In genomic region chr1:177453806-177454205, GRCm38 (mm10) we compare ENCODE assay signal across 12 mouse cellular contexts. TPM values are rescaled to one million over a fixed set of nuclear protein-coding genes. Genes with fewer than 3 reads are reported as not detected.
DNase-seq lines count a peak whose midpoint lies in the region; ATAC-seq and TF ChIP-seq lines count a peak whose summit lies in the region.
"Had no signal": no experiment of that assay in that cellular context is flagged by ENCODE, and none has a peak within 500 bp of the region (broad histone marks: within the 10 kb centered on the region; RNA-seq: fewer than 3 reads in every experiment).

No protein-coding gene starts in this region.

- H3K4me1 ChIP-seq in intestine, embryonic 15.5 days (replicated peaks) = no peaks in the 10 kb centered on the region
- no peaks in the 10 kb centered on the region for H3K4me1 ChIP-seq in liver, embryonic 15.5 days (replicated peaks)
- H3K4me1 ChIP-seq: embryonic facial prominence, embryonic 15.5 days had no signal

- peak; percentile 73 for ATAC-seq in intestine, embryonic 15.5 days
- ATAC-seq in liver, embryonic 15.5 days (ENCODE audit: insufficient read depth) = peak; percentile 63; the same call in 1 of the 2 replicates
- ATAC-seq in megakaryocyte progenitor cell, adult 5-6 weeks (replicated peaks; ENCODE audit: poor library complexity) = no peak

- no peaks in the 10 kb centered on the region for H3K36me3 ChIP-seq in intestine, embryonic 15.5 days
- peaks cover under 1% of the 10 kb centered on the region; the same call in 1 of the 2 replicates for H3K36me3 ChIP-seq in liver, embryonic 15.5 days (replicated peaks)
- H3K36me3 ChIP-seq: embryonic facial prominence, embryonic 15.5 days had no signal

- peak overlapping the region; percentile 22; the same call in 1 of the 2 replicates for H3K4me2 ChIP-seq in intestine, embryonic 15.5 days (replicated peaks)
- no peak overlapping the region for H3K4me2 ChIP-seq in liver, embryonic 15.5 days
- H3K4me2 ChIP-seq: embryonic facial prominence, embryonic 15.5 days; neural tube, embryonic 13.5 days had no signal

- intact Hi-C loops in left cerebral cortex, adult 2 months (cut with DNase I) = no loop called here
- intact Hi-C loops in left cerebral cortex, postnatal 10 days (cut with DNase I) = loop anchor here (5.0 kb wide), 1 partner anchor 233 kb away; no protein-coding TSS in a partner anchor

- no peak overlapping the region for H3K9ac ChIP-seq in intestine, embryonic 15.5 days
- no peak overlapping the region for H3K9ac ChIP-seq in liver, embryonic 15.5 days
- H3K9ac ChIP-seq: embryonic facial prominence, embryonic 15.5 days; neural tube, embryonic 13.5 days had no signal

- 47% methylated on average over 8 of the region's 8 CpGs for WGBS in intestine, embryonic 15.5 days
- 64% methylated on average over 8 of the region's 8 CpGs for WGBS in liver, embryonic 15.5 days (ENCODE audit: insufficient replicate concordance)

- peak overlapping the region; percentile 91 for H3K27ac ChIP-seq in left cerebral cortex, adult 2 months
- H3K27ac ChIP-seq in intestine, embryonic 15.5 days = no peak overlapping the region
- no peak overlapping the region; the same call in 1 of the 2 replicates for H3K27ac ChIP-seq in liver, embryonic 15.5 days (replicated peaks)
- H3K27ac ChIP-seq: embryonic facial prominence, embryonic 15.5 days; gastrocnemius, adult 2 months; neural tube, embryonic 13.5 days had no signal

- DNase-seq in left cerebral cortex, adult 2 months (ENCODE audit: extremely low spot score in 1 of 2, low spot score in 2 of 2) = no peak
- no peak for DNase-seq in left cerebral cortex, postnatal 10 days (ENCODE audit: extremely low spot score in 1 of 2, low spot score in 2 of 2)
- DNase-seq in cerebellum, postnatal 36 days = peak; percentile 50 to 65
- DNase-seq in B cell, adult 2 months = no peak
- DNase-seq: gastrocnemius, adult 2 months; left cerebral cortex, postnatal 4 days; right cerebral cortex, postnatal 14 days had no signal

- no peak overlapping the region for H3K4me3 ChIP-seq in left cerebral cortex, adult 2 months
- H3K4me3 ChIP-seq in intestine, embryonic 15.5 days (replicated peaks) = no peak overlapping the region
- H3K4me3 ChIP-seq in liver, embryonic 15.5 days (replicated peaks) = no peak overlapping the region
- H3K4me3 ChIP-seq: embryonic facial prominence, embryonic 15.5 days; gastrocnemius, adult 2 months; neural tube, embryonic 13.5 days had no signal

- no peaks in the 10 kb centered on the region for H3K27me3 ChIP-seq in intestine, embryonic 15.5 days (replicated peaks)
- no peaks in the 10 kb centered on the region for H3K27me3 ChIP-seq in liver, embryonic 15.5 days
- H3K27me3 ChIP-seq: embryonic facial prominence, embryonic 15.5 days had no signal

- TF ChIP-seq CTCF in left cerebral cortex, adult 2 months (IDR thresholded peaks at IDR 0.05) = no peak

- no peaks in the 10 kb centered on the region for H3K9me3 ChIP-seq in intestine, embryonic 15.5 days
- no peaks in the 10 kb centered on the region for H3K9me3 ChIP-seq in liver, embryonic 15.5 days (replicated peaks)
- H3K9me3 ChIP-seq: embryonic facial prominence, embryonic 15.5 days; neural tube, embryonic 13.5 days had no signal

RNA-seq across cellular contexts. Expression of gene Zbtb18, which starts 11.7 kb away (rescaled TPM):
- total RNA-seq in left cerebral cortex, adult 2 months (2021) = 100 to 1,000 TPM; 351 to 386 TPM
- 100 to 1,000 TPM; 464 to 529 TPM for total RNA-seq in left cerebral cortex, postnatal 10 days (2021)
- polyA plus RNA-seq in intestine, embryonic 15.5 days (2015; fragmentation: Nextera tagmentation; extraction: Ambion mirVana) = 2.0 and 2.2 TPM in 2 replicates
- polyA plus RNA-seq in liver, embryonic 15.5 days (2015; fragmentation: Nextera tagmentation; extraction: Ambion mirVana) = 0.59 and 1.1 TPM in 2 replicates
- total RNA-seq in megakaryocyte progenitor cell, adult 5-6 weeks (2015) = 52.6 and 55.8 TPM in 2 replicates
- 56.3 and 59.1 TPM in 2 replicates for total RNA-seq in megakaryocyte progenitor cell, adult 5-6 weeks (2017)

Comparison
In these comparisons a context has a peak if more than half of its experiments do, and no peak if none do; other contexts are left out.
1. DNase-seq: peak in cerebellum, postnatal 36 days (2 of 2); none in left cerebral cortex, adult 2 months (0 of 2), left cerebral cortex, postnatal 10 days (0 of 2) and B cell, adult 2 months (0 of 2).
2. RNA of gene Zbtb18, which starts 11.7 kb away (total RNA-seq): 464 to 529 TPM in left cerebral cortex, postnatal 10 days and 351 to 386 TPM in left cerebral cortex, adult 2 months; 52.6 to 59.1 TPM in megakaryocyte progenitor cell, adult 5-6 weeks; every median in the first group is over 4 times any median in the second.